Mouse (Mus musculus): Measurements from ENCODE around the gene Gria3. TPM values are rescaled to one million over a fixed set of nuclear protein-coding genes. Genes with fewer than 3 reads are reported as not detected.
A peak's percentile ranks its signal among the peaks of the same experiment; 100 is the strongest.

Gria3 gene
- polyA plus RNA-seq (2015; fragmentation: Nextera tagmentation; extraction: Ambion mirVana), result 17.6 and 19.1 TPM in 2 replicates

DNA sequence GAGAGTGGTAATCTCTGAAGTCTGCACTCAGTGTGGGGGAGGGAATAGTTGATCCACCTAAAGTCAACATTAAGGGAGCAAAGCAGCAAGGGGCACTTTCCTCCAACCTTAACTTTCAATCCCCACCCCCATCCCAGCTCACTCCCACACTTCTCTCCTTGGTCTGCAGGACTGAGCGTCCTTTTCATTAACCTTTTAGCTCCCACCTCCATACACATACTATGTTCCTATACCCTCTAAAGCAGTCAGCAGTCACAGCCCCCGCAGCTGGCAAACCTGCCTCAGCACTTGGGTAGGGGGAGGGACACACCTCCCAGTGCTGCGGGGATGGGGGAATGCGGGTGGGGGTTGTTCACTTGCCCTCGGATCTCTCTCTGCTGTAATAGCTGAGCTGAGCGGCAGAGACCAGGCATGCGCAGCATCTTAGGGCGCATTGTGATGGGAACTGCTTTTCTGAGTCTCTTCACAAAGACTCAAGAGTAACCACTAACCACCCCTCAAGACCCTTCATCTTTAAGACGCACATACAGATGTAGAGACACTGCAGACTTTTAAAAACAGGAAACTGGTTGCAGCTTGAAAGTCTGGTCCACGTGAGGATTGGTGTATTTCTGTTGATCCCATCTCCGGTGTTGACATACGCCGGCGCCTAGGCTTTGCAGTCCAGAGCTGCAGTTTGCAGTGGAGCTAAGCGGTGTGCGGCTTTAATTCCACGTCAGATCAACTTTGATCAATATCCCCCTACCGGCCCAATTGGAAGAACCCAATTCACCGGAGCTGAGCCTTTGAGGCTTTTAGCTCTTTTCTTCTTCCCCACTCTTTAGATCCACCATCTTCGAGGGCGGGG, at the start of gene Gria3:
TSS of gene Gria3 (plus strand) at position 797 of the 847 bp plus-strand sequence.
- no peaks in the 10 kb centered on the region for H3K36me3 ChIP-seq
- peak within 1 kb of the TSS; percentile 44 for H3K9ac ChIP-seq (replicated peaks)
- peak within 1 kb of the TSS; percentile 47 for H3K4me3 ChIP-seq (replicated peaks)
- H3K4me2 ChIP-seq, result peak within 1 kb of the TSS; percentile 66
- H3K9me3 ChIP-seq (replicated peaks), result no peaks in the 10 kb centered on the region
- H3K27me3 ChIP-seq (replicated peaks), result no peaks in the 10 kb centered on the region
- WGBS, result 15% methylated on average over 21 of the region's 21 CpGs
- H3K27ac ChIP-seq (replicated peaks), result peak within 1 kb of the TSS; percentile 63
- peak; percentile 81 for ATAC-seq (ENCODE audit: low FRiP score)
- peaks cover under 1% of the 10 kb centered on the region; the same call in 1 of the 2 replicates for H3K4me1 ChIP-seq

GRCm38 (mm10) chrX:41387086-41387485, 13.6 kb upstream of the Gria3 start:
- Histone ChIP-seq H3K27ac (replicated peaks) (no peak overlapping the region), H3K9ac (replicated peaks) (no peak overlapping the region)

GRCm38 (mm10) chrX:41389079-41389478, 11.6 kb upstream of the Gria3 start:
- no peaks in the 10 kb centered on the region for H3K9me3 ChIP-seq (replicated peaks)
- H3K27me3 ChIP-seq (replicated peaks), result no peaks in the 10 kb centered on the region
- H3K4me1 ChIP-seq, result no peaks in the 10 kb centered on the region
- H3K27ac ChIP-seq (replicated peaks), result no peak overlapping the region
- no peak overlapping the region for H3K4me2 ChIP-seq
- WGBS, result 100% methylated on average over 1 of the region's 1 CpGs
- no peak for ATAC-seq (ENCODE audit: low FRiP score)
- H3K36me3 ChIP-seq, result no peaks in the 10 kb centered on the region
- H3K4me3 ChIP-seq (replicated peaks), result no peak overlapping the region
- H3K9ac ChIP-seq (replicated peaks), result no peak overlapping the region

More at GRCm38 (mm10) chrX:41387086-41387485, 13.6 kb upstream of the Gria3 start:
- H3K4me2 ChIP-seq, result no peak overlapping the region
- H3K27me3 ChIP-seq (replicated peaks), result no peaks in the 10 kb centered on the region
- H3K4me1 ChIP-seq, result no peaks in the 10 kb centered on the region
- H3K9me3 ChIP-seq (replicated peaks), result no peaks in the 10 kb centered on the region
- no peak for ATAC-seq (ENCODE audit: low FRiP score)
- 46% methylated on average over 7 of the region's 7 CpGs for WGBS
- no peaks in the 10 kb centered on the region for H3K36me3 ChIP-seq
- no peak overlapping the region for H3K4me3 ChIP-seq (replicated peaks)

DNA sequence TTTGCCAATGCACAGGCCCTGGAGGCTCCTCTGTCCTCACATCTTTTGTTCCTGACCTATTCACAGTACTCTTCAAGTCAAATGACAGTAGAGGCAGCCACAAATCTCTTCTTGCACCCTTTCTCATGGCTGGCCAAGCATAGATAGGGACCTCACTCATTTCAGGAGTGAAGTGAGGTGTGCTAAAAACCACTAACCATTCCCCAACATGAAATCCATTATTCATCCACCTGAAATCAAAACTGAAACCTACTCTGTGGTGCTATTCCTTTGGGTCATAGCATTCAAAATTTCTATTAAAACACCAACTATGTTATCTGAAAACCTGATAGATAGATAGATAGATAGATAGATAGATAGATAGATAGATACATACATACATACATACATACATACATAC, 2.2 kb upstream of the Gria3 start:
- H3K36me3 ChIP-seq, result no peaks in the 10 kb centered on the region
- H3K9ac ChIP-seq (replicated peaks), result no peak overlapping the region
- no peak overlapping the region for H3K27ac ChIP-seq (replicated peaks)
- no peak for ATAC-seq (ENCODE audit: low FRiP score)
- H3K4me3 ChIP-seq (replicated peaks), result no peak overlapping the region
- H3K27me3 ChIP-seq (replicated peaks), result no peaks in the 10 kb centered on the region
- no peaks in the 10 kb centered on the region for H3K4me1 ChIP-seq
- H3K4me2 ChIP-seq, result no peak overlapping the region
- H3K9me3 ChIP-seq (replicated peaks), result no peaks in the 10 kb centered on the region

DNA sequence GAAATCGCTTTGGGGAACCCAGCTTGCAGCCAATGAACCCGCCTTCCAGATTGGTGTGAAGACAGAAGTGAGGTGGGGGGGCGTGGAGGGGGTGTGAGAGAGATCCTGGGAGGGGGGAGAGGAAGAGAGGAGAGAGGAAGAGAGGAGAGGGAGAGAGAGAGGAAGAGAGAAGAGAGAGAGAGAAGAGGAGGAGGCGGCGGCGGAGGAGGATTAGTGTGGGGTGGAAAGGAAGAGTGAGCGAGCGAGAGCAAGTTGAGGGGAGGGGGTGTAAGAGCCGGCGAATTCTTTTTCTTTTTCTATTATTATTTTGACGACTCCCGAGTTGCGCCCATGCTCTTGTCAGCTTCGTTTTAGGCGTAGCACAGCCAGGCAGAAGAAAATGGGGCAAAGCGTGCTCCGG, 532 bp downstream of the Gria3 start:
- peak overlapping the region; percentile 47 for H3K4me3 ChIP-seq (replicated peaks)
- peak overlapping the region; percentile 66 for H3K4me2 ChIP-seq
- peak; percentile 62 for ATAC-seq (ENCODE audit: low FRiP score)
- peak overlapping the region; percentile 48 for H3K27ac ChIP-seq (replicated peaks)
- peaks cover 6% of the 10 kb centered on the region; the same call in 1 of the 2 replicates for H3K4me1 ChIP-seq
- WGBS, result 28% methylated on average over 17 of the region's 17 CpGs
- no peaks in the 10 kb centered on the region for H3K27me3 ChIP-seq (replicated peaks)
- no peaks in the 10 kb centered on the region for H3K36me3 ChIP-seq
- H3K9me3 ChIP-seq (replicated peaks), result no peaks in the 10 kb centered on the region
- peak overlapping the region; percentile 44 for H3K9ac ChIP-seq (replicated peaks)

DNA sequence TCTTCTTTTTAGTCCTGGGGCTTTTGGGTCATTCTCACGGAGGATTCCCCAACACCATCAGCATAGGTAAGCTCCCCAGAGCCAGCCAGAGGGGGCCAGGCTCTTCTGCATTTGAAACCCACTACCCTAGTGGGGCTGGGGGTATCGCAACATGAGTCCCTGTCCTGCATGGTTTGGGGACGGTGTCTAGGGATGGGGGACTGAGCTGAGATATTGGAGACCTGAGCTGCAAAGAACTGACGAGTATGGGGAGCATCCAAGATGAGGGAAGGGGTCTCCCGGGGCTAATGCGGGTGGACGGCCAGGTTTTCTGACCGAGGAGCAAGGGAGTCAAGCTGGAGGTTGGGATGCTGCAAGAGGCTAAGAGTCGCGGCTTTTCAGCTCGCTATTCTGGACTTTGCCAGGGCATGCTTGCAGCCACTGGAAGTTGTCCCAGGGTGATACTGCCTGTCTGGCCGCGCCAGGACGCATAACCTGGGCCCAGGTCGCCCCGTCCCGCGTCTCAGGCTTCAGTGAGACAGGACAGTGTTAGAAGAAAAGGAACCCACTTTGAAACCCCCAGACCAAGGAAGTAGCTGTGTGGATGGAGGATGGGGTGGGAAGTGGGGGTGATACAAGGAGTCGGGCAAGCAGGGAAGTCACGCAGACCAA, 1.1 kb downstream of the Gria3 start:
- H3K4me3 ChIP-seq (replicated peaks), result peak overlapping the region; percentile 47
- H3K27ac ChIP-seq (replicated peaks), result peak overlapping the region; percentile 48
- H3K36me3 ChIP-seq, result no peaks in the 10 kb centered on the region
- H3K4me1 ChIP-seq, result peaks cover 6% of the 10 kb centered on the region; the same call in 1 of the 2 replicates
- no peaks in the 10 kb centered on the region for H3K9me3 ChIP-seq (replicated peaks)
- peak; percentile 33 for ATAC-seq (ENCODE audit: low FRiP score)
- peak overlapping the region; percentile 44 for H3K9ac ChIP-seq (replicated peaks)
- peak overlapping the region; percentile 66 for H3K4me2 ChIP-seq
- 19% methylated on average over 20 of the region's 20 CpGs for WGBS
- H3K27me3 ChIP-seq (replicated peaks), result no peaks in the 10 kb centered on the region

- Histone ChIP-seq H3K27ac (replicated peaks) (no peak overlapping the region), H3K4me1 (peaks cover 6% of the 10 kb centered on the region; the same call in 1 of the 2 replicates), H3K9ac (replicated peaks) (0 out of 2 replicates have a peak overlapping the region, but pooled peaks have one; percentile 44)
Observed at GRCm38 (mm10) chrX:41402656-41403055, 2.0 kb downstream of the Gria3 start.

DNA sequence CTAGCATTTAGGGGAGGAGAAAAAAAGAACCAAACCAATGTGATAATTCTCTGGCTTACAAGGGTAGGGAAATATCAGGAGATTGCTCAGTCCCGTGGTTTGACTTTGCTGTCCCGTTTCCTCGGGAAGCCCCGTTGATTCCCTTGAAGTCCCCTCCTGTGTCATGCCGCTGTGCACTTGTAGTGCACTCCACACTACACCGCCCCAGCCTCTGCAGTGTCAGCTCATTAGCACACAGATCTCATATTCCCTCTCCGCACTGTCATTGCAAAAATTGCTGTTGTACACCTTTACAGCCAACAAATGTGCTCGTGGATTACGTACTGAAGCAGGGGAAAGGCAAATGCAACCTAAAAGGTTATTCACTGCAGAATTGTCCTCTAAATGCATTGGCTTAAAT, 5.6 kb downstream of the Gria3 start:
- Histone ChIP-seq H3K27me3 (replicated peaks) (no peaks in the 10 kb centered on the region), H3K4me3 (replicated peaks) (no peak overlapping the region), H3K4me1 (peaks cover 6% of the 10 kb centered on the region; the same call in 1 of the 2 replicates), H3K4me2 (peak overlapping the region; percentile 36), H3K9me3 (replicated peaks) (no peaks in the 10 kb centered on the region), H3K27ac (replicated peaks) (no peak overlapping the region), H3K36me3 (no peaks in the 10 kb centered on the region), H3K9ac (replicated peaks) (no peak overlapping the region)
- 0 out of 2 replicates have a peak, but pooled peaks have one; percentile 50 for ATAC-seq (ENCODE audit: low FRiP score)
- 26% methylated on average over 9 of the region's 9 CpGs for WGBS

More at GRCm38 (mm10) chrX:41402656-41403055, 2.0 kb downstream of the Gria3 start:
- Histone ChIP-seq H3K4me2 (peak overlapping the region; percentile 66), H3K9me3 (replicated peaks) (no peaks in the 10 kb centered on the region), H3K27me3 (replicated peaks) (no peaks in the 10 kb centered on the region), H3K36me3 (no peaks in the 10 kb centered on the region), H3K4me3 (replicated peaks) (peak overlapping the region; percentile 47)
- ATAC-seq (ENCODE audit: low FRiP score), result no peak
- 20% methylated on average over 6 of the region's 6 CpGs for WGBS

DNA sequence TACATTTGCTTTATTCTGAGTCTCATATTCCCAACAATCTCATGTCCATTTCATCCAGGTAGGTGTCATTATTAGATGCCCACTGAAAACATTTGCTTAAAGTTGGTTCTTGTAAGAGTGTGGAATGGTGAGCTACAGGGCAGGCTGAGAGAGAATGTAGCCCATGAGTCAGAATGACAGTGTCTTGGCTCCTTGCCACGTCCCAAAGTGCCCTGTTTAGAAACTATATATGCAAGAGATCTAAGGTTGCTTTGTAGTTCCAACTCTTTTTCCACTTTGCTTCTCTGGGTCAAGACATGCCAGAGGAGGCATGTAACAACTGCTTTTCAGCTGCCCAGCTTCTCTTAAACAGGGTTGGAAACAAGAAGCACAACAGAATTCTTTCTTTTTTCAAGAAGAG, 9.1 kb downstream of the Gria3 start:
- no peaks in the 10 kb centered on the region for H3K9me3 ChIP-seq (replicated peaks)
- no peak overlapping the region for H3K9ac ChIP-seq (replicated peaks)
- 50% methylated on average over 1 of the region's 1 CpGs for WGBS
- H3K4me1 ChIP-seq, result peaks cover 6% of the 10 kb centered on the region; the same call in 1 of the 2 replicates
- no peak overlapping the region for H3K27ac ChIP-seq (replicated peaks)
- H3K27me3 ChIP-seq (replicated peaks), result no peaks in the 10 kb centered on the region
- ATAC-seq (ENCODE audit: low FRiP score), result no peak
- no peaks in the 10 kb centered on the region for H3K36me3 ChIP-seq
- H3K4me3 ChIP-seq (replicated peaks), result no peak overlapping the region
- no peak overlapping the region for H3K4me2 ChIP-seq

- H3K27me3 ChIP-seq (replicated peaks), result no peaks in the 10 kb centered on the region
- no peaks in the 10 kb centered on the region for H3K36me3 ChIP-seq
- no peaks in the 10 kb centered on the region for H3K9me3 ChIP-seq (replicated peaks)
- no peak; the same call in 1 of the 2 replicates for ATAC-seq (ENCODE audit: low FRiP score)
- 34% methylated on average over 6 of the region's 6 CpGs for WGBS
- H3K4me3 ChIP-seq (replicated peaks), result no peak overlapping the region
- peak overlapping the region; percentile 26 for H3K4me2 ChIP-seq
- H3K27ac ChIP-seq (replicated peaks), result peak overlapping the region; percentile 20; the same call in 1 of the 2 replicates
- no peak overlapping the region for H3K9ac ChIP-seq (replicated peaks)
- H3K4me1 ChIP-seq, result 0 out of 2 replicates have a peak, but pooled peaks cover 4% of the 10 kb centered on the region
Observed at GRCm38 (mm10) chrX:41425651-41426050, 25.0 kb downstream of the Gria3 start.

GRCm38 (mm10) chrX:41428011-41428410, 27.4 kb downstream of the Gria3 start:
- Histone ChIP-seq H3K27ac (replicated peaks) (no peak overlapping the region), H3K36me3 (no peaks in the 10 kb centered on the region), H3K4me2 (no peak overlapping the region), H3K4me3 (replicated peaks) (no peak overlapping the region), H3K9me3 (replicated peaks) (no peaks in the 10 kb centered on the region), H3K9ac (replicated peaks) (no peak overlapping the region), H3K4me1 (0 out of 2 replicates have a peak, but pooled peaks cover 4% of the 10 kb centered on the region), H3K27me3 (replicated peaks) (no peaks in the 10 kb centered on the region)
- ATAC-seq (ENCODE audit: low FRiP score), result no peak
- WGBS, result 73% methylated on average over 5 of the region's 5 CpGs

Measured in neural tube, embryonic 15.5 days (tissue).